Mouse (Mus musculus) bone marrow, adult 2 months (tissue): ENCODE data around the gene Sec16a.

Source experiments
- CTCF ChIP-seq: fragments of 200-500 bp; IDR thresholded peaks from 2 replicates; pipeline ENCODE4 v1.5.1; 2011; ENCODE audit warnings: low read length, control low read depth; ENCODE audit not compliant: control insufficient read depth, insufficient read depth
- POLR2A ChIP-seq: fragments of 200-500 bp; IDR thresholded peaks from 2 replicates; pipeline ENCODE4 v1.6.1; 2011; ENCODE audit warnings: low read depth, mild to moderate bottlenecking, control low read depth, low read length, borderline replicate concordance; ENCODE audit not compliant: control insufficient read depth

DNA sequence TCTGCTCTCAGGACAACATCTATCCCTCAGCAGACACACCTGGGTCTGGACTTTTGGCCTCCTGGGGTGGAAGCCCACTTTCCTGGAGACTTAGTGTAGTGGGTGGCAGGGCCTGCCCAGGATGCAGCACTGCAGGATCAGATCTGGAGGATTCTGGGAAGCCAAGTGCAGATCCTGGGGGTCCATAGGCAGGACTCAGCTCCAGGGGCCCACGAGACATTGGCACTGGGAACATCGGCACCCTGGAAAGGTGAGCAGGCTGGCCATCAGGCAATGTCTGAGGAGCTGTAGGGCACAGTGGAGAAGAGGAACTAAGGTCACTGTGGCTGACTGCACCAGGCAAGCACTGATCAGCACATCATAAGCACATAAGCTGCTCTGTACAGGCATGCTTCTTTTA lies 23.0 kb downstream of the Sec16a start:
- no peak for TF ChIP-seq CTCF
- TF ChIP-seq POLR2A: no peak
